Mouse (Mus musculus): ENCODE results near the gene Gm10073. TPM values are rescaled to one million over a fixed set of nuclear protein-coding genes. Genes with fewer than 3 reads are reported as not detected.
A peak's percentile ranks its signal among the peaks of the same experiment; 100 is the strongest.
"Not testable (repeated sequence)": the region's sequence is repeated elsewhere in the genome, so short reads cannot be mapped to it uniquely, and the experiment has no call there.

Gm10073 gene
- total RNA-seq (2021) (100 to 1,000 TPM; 109 to 123 TPM), polyA plus RNA-seq (2012; rRNA removed) (31.2 and 34.2 TPM in 2 replicates)
- long read RNA-seq, partial matches to known transcripts: 0 of 1 reads
- long read RNA-seq, other reads (novel, unspliced or antisense): 0 of 1 reads

DNA sequence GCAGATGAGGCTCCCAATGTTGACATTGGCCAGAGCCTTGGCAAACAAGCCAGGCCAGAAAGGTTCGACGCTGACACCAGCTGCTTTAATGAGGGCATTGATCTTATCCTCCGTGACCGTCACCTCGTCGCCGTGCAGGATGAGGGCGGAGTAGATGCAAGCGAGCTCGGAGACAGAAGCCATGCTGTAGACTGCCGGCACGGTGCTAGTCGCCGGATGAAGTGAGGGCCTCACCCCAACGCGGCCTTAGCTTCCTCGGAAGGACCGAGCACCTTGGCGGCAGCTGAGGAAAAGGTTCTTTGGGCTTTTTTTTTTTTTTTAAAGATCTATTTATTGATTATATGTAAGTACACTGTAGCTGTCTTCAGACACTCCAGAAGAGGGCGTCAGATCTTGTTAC lies at the start of gene Gm10073:
Gene Gm10073 (minus strand): TSS at position 294 of the 400 bp plus-strand sequence.
- H3K79me2 ChIP-seq (replicated peaks; ENCODE audit: control insufficient read depth, insufficient read depth, low read length); intact Hi-C loops (cut with DNase I); H3K9ac ChIP-seq (ENCODE audit: low read depth, low read length); H3K27ac ChIP-seq; H3K4me3 ChIP-seq; H3K27me3 ChIP-seq (ENCODE audit: control insufficient read depth, insufficient read depth, low read length); H3K4me1 ChIP-seq (ENCODE audit: control insufficient read depth, insufficient read depth, low read length); H3K36me3 ChIP-seq (ENCODE audit: control insufficient read depth, insufficient read depth, low read length); DNase-seq: not testable (repeated sequence)
- WGBS: 32% methylated on average over 20 of the region's 20 CpGs

DNA sequence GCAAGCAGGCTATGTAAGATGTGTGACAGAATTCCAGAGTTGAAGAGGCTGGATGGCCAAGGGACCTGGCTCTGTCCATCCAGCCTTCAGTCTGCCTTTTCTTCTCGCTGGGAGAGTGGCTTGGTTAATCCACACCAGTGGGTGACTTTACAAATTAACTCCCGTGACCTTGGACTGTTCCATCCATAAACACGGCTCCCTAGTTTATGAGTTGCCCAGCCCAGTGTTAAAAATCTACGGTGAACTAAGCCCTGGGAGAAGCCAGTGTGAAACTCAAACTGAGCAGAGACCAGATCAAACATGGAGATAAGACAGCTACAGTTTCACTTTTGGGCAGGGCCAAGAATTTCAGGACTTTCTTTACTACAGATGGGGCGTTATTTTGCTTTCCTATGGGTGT lies 49.8 kb upstream of the Gm10073 start:
- 73% methylated on average over 5 of the region's 5 CpGs for WGBS
- Histone ChIP-seq H3K4me3 (no peak overlapping the region), H3K36me3 (ENCODE audit: control insufficient read depth, insufficient read depth, low read length) (no peaks in the 10 kb centered on the region), H3K4me1 (ENCODE audit: control insufficient read depth, insufficient read depth, low read length) (no peaks in the 10 kb centered on the region), H3K9ac (ENCODE audit: low read depth, low read length) (no peak overlapping the region), H3K27me3 (ENCODE audit: control insufficient read depth, insufficient read depth, low read length) (no peaks in the 10 kb centered on the region; the same call in 1 of the 2 replicates), H3K79me2 (replicated peaks; ENCODE audit: control insufficient read depth, insufficient read depth, low read length) (no peaks in the 10 kb centered on the region), H3K27ac (no peak overlapping the region)
- no peak for DNase-seq
- TF ChIP-seq POLR2A (IDR thresholded peaks at IDR 0.05; ENCODE audit: insufficient read depth, low read depth, low read length): no peak
- TF ChIP-seq CTCF (IDR thresholded peaks at IDR 0.05): no peak
- TF ChIP-seq EP300 (IDR thresholded peaks at IDR 0.05; ENCODE audit: insufficient read depth, low read depth, low read length): no peak
- intact Hi-C loops (cut with DNase I): no loop called here

- DNase-seq: no peak
- no peak overlapping the region for H3K4me3 ChIP-seq
- H3K79me2 ChIP-seq (replicated peaks; ENCODE audit: control insufficient read depth, insufficient read depth, low read length): no peaks in the 10 kb centered on the region
- H3K36me3 ChIP-seq (ENCODE audit: control insufficient read depth, insufficient read depth, low read length): no peaks in the 10 kb centered on the region
- WGBS: 61% methylated on average over 2 of the region's 2 CpGs
- no peak overlapping the region for H3K27ac ChIP-seq
- no peak overlapping the region for H3K9ac ChIP-seq (ENCODE audit: low read depth, low read length)
- H3K27me3 ChIP-seq (ENCODE audit: control insufficient read depth, insufficient read depth, low read length): peaks cover 1% of the 10 kb centered on the region; the same call in 1 of the 2 replicates
- TF ChIP-seq CTCF (IDR thresholded peaks at IDR 0.05) (no peak), EP300 (IDR thresholded peaks at IDR 0.05; ENCODE audit: insufficient read depth, low read depth, low read length) (no peak), POLR2A (IDR thresholded peaks at IDR 0.05; ENCODE audit: insufficient read depth, low read depth, low read length) (no peak)
- H3K4me1 ChIP-seq (ENCODE audit: control insufficient read depth, insufficient read depth, low read length): no peaks in the 10 kb centered on the region
- intact Hi-C loops (cut with DNase I): no loop called here
Measured at GRCm38 (mm10) chr8:106620488-106620887, 47.2 kb upstream of the Gm10073 start.

DNA sequence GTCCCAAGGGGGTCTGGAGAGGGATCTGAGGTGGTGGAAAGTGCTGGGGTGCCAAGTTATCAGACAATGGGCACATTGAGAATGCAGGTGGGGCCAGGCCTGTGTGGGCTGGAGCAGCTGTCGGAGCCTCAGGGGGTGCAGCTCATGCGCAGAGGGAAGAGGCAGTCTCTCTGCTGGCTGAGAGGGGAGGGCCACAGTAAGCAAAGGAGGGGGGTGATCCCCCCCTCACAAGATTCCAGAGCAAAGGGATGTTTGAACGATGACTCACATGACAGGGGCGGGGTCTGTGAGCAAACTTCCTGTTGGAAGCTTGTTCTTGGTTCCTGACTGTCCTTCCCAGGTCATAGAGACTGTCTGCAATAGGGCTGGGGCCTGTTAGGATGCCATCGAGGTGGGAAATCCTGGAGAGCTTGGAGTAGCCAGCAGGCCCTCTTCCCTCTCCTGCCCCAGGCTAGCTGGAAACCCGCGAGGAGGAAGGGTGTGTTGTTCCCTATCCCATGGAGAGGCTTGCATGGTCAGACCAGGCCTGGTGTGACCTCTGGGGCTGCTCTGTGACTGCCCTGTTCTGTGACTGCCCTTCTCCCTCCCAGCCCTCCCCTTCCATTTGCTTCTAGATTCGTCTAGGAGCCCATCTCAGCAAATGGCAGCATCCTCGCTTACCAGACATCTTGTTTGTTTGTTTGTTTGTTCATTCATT lies 46.4 kb upstream of the Gm10073 start:
- WGBS: 40% methylated on average over 9 of the region's 9 CpGs

GRCm38 (mm10) chr8:106618324-106618723 lies 45.1 kb upstream of the Gm10073 start:
- no peak overlapping the region for H3K27ac ChIP-seq
- H3K36me3 ChIP-seq (ENCODE audit: control insufficient read depth, insufficient read depth, low read length): no peaks in the 10 kb centered on the region
- H3K9ac ChIP-seq (ENCODE audit: low read depth, low read length): no peak overlapping the region
- H3K79me2 ChIP-seq (replicated peaks; ENCODE audit: control insufficient read depth, insufficient read depth, low read length): no peaks in the 10 kb centered on the region
- 65% methylated on average over 6 of the region's 6 CpGs for WGBS
- no peak for DNase-seq
- no peaks in the 10 kb centered on the region for H3K4me1 ChIP-seq (ENCODE audit: control insufficient read depth, insufficient read depth, low read length)
- H3K4me3 ChIP-seq: no peak overlapping the region
- TF ChIP-seq POLR2A (IDR thresholded peaks at IDR 0.05; ENCODE audit: insufficient read depth, low read depth, low read length) (no peak), CTCF (IDR thresholded peaks at IDR 0.05) (no peak), EP300 (IDR thresholded peaks at IDR 0.05; ENCODE audit: insufficient read depth, low read depth, low read length) (no peak)
- H3K27me3 ChIP-seq (ENCODE audit: control insufficient read depth, insufficient read depth, low read length): peaks cover 1% of the 10 kb centered on the region; the same call in 1 of the 2 replicates
- intact Hi-C loops (cut with DNase I): no loop called here

More for the DNA sequence above, 46.4 kb upstream of the Gm10073 start:
- H3K27me3 ChIP-seq (ENCODE audit: control insufficient read depth, insufficient read depth, low read length): peaks cover 1% of the 10 kb centered on the region; the same call in 1 of the 2 replicates
- H3K79me2 ChIP-seq (replicated peaks; ENCODE audit: control insufficient read depth, insufficient read depth, low read length): no peaks in the 10 kb centered on the region
- H3K36me3 ChIP-seq (ENCODE audit: control insufficient read depth, insufficient read depth, low read length): no peaks in the 10 kb centered on the region
- no peak overlapping the region for H3K27ac ChIP-seq
- H3K4me1 ChIP-seq (ENCODE audit: control insufficient read depth, insufficient read depth, low read length): no peaks in the 10 kb centered on the region
- DNase-seq: peak; percentile 31 to 37
- TF ChIP-seq EP300 (IDR thresholded peaks at IDR 0.05; ENCODE audit: insufficient read depth, low read depth, low read length): no peak
- no peak for TF ChIP-seq POLR2A (IDR thresholded peaks at IDR 0.05; ENCODE audit: insufficient read depth, low read depth, low read length)
- no peak for TF ChIP-seq CTCF (IDR thresholded peaks at IDR 0.05)
- H3K9ac ChIP-seq (ENCODE audit: low read depth, low read length): no peak overlapping the region
- no peak overlapping the region for H3K4me3 ChIP-seq
- intact Hi-C loops (cut with DNase I): no loop called here

DNA sequence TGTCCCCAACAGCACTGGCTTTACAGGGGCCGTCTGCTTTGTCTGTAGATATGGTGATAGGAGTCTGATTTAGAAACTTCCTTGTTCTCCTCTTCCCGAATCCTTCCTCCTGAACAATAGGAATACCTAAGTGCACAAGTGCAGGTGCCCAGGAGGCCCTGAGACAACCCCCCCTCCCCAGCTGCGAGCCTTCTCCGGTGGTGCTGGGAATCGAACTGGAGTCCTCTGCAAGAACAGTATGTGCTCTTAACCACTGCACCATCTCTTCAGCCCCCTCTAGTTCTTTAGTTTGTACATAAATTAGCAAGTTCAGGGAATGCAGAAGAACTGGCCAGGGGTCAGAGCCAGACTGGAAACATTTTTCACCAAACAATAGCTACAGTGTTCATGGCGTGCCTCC lies 44.6 kb upstream of the Gm10073 start:
- WGBS: 65% methylated on average over 6 of the region's 6 CpGs
- Histone ChIP-seq H3K27ac (no peak overlapping the region), H3K79me2 (replicated peaks; ENCODE audit: control insufficient read depth, insufficient read depth, low read length) (no peaks in the 10 kb centered on the region), H3K4me3 (no peak overlapping the region), H3K4me1 (ENCODE audit: control insufficient read depth, insufficient read depth, low read length) (no peaks in the 10 kb centered on the region), H3K9ac (ENCODE audit: low read depth, low read length) (no peak overlapping the region), H3K27me3 (ENCODE audit: control insufficient read depth, insufficient read depth, low read length) (peaks cover 1% of the 10 kb centered on the region; the same call in 1 of the 2 replicates), H3K36me3 (ENCODE audit: control insufficient read depth, insufficient read depth, low read length) (no peaks in the 10 kb centered on the region)
- intact Hi-C loops (cut with DNase I): no loop called here
- no peak for TF ChIP-seq EP300 (IDR thresholded peaks at IDR 0.05; ENCODE audit: insufficient read depth, low read depth, low read length)
- no peak for TF ChIP-seq CTCF (IDR thresholded peaks at IDR 0.05)
- no peak for TF ChIP-seq POLR2A (IDR thresholded peaks at IDR 0.05; ENCODE audit: insufficient read depth, low read depth, low read length)
- no peak for DNase-seq
